Mouse (Mus musculus) liver, adult 2 months (tissue): ENCODE measurements around the gene Cuedc1. TPM values are rescaled to one million over a fixed set of nuclear protein-coding genes. Genes with fewer than 3 reads are reported as not detected.

ENCODE experiments used
- DNase-seq: peaks from one replicate; pipeline ENCODE4 v3.0.0-alpha.2; 2011; ENCODE audit warnings: low read depth, low spot score; ENCODE audit errors: extremely low read depth
- H3K27ac ChIP-seq: fragments of 200-500 bp; replicated peaks from 2 replicates; pipeline ENCODE4 v1.5.1; 2012; ENCODE audit warnings: low read depth, mild to moderate bottlenecking, control low read depth, inconsistent platforms, low read length; ENCODE audit not compliant: insufficient read depth
- H3K27me3 ChIP-seq: fragments of 200-500 bp; 2 replicates; pipeline ENCODE4 v1.6.1; 2012; ENCODE audit warnings: mild to moderate bottlenecking, moderate library complexity, low read length, inconsistent platforms; ENCODE audit not compliant: control insufficient read depth, insufficient read depth
- H3K36me3 ChIP-seq: fragments of 200-500 bp; 2 replicates; pipeline ENCODE4 v1.6.1; 2012; ENCODE audit warnings: low read length, inconsistent platforms; ENCODE audit not compliant: control insufficient read depth, insufficient read depth
- H3K4me1 ChIP-seq: fragments of 200-500 bp; 2 replicates; pipeline ENCODE4 v1.6.1; 2011; ENCODE audit warnings: low read length; ENCODE audit not compliant: control insufficient read depth, insufficient read depth
- H3K4me3 ChIP-seq: fragments of 200-500 bp; 2 replicates; pipeline ENCODE4 v1.5.1; 2011; ENCODE audit warnings: low read depth, mild to moderate bottlenecking, control low read depth, low read length, moderate library complexity; ENCODE audit not compliant: insufficient read depth
- H3K79me2 ChIP-seq: fragments of 200-500 bp; 2 replicates; pipeline ENCODE4 v1.6.1; 2012; ENCODE audit warnings: inconsistent platforms, mild to moderate bottlenecking, low read length, moderate library complexity; ENCODE audit not compliant: control insufficient read depth, insufficient read depth
- H3K9ac ChIP-seq: fragments of 200-500 bp; 2 replicates; pipeline ENCODE4 v1.6.1; 2012; ENCODE audit warnings: low read depth, mild to moderate bottlenecking, control low read depth, inconsistent platforms, low read length
- CTCF ChIP-seq: fragments of 200-500 bp; IDR thresholded peaks from 2 replicates; pipeline ENCODE4 v1.5.1; 2011; ENCODE audit warnings: low read depth, low read length, control low read depth
- POLR2A ChIP-seq: fragments of 200-500 bp; IDR thresholded peaks from 2 replicates; pipeline ENCODE4 v1.6.1; 2011; ENCODE audit warnings: low read length, control low read depth; ENCODE audit not compliant: insufficient read depth; ENCODE audit errors: extremely low read depth
- WGBS: fragments of 180-500 bp; shearing (Covaris S2); methylation state at CpG from one replicate; pipeline ENCODE4 v1.1.7; 2018; 5-methylcytosine and 5-hydroxymethylcytosine counted together
- polyA plus RNA-seq: library from polyadenylated mRNA; depleted of rRNA; stranded (reverse); fragments of >200 nt; gene quantifications from 2 replicates; pipeline ENCODE4 v1.2.3, GENCODE M21; 2012; rRNA removed
- total RNA-seq: library from RNA; depleted of rRNA; stranded (reverse); fragments of >200 nt; gene quantifications from 2 replicates; pipeline ENCODE4 v1.2.3, GENCODE M21; 2014; rRNA removed

Gene Cuedc1
- total and polyA plus RNA-seq, 2 experiments: 1.5 to 1.7 TPM

DNA sequence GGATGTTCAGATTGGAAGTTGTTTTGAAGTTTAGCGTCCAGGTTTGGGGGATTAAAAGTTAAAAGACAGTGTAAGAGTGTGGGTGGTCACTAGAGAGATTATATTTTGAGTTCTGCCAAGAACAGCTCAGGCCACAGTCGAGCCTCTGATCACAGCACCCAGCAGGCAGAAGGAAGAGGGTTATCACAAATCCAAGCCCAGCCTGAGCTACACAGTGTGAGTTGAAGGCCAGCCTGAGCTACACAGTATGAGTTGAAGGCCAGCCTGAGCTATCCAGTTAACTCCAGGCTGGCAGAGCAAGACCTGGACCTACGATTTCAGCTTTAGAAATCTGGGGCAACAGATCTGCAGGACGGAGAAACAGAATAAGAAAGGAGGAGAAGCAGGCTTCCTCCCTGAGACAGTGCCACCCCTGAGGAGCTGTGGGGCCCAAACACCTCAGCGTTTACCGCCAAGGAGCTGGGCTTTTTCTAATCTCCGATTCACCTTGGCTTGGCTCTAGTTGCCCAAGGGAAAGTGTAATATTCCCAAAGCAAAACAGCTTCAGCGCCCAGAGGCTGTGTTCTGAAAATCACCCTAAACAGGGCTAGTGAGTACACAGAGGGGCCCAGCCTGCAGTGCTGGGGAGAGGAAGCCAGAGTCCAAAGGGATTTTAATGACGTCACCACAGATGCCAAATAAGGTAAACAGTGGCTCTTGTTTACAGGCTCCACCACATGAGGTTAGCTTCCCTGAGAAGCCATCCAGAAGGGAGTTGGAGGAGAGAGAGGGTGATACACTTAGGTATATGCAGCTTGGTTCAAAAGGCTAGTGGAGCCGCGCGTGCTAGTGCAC, 143.8 kb downstream of the Cuedc1 start:
- WGBS: 62% methylated on average over 12 of the region's 12 CpGs
- H3K79me2 ChIP-seq: no peaks in the 10 kb centered on the region
- no peak overlapping the region for H3K4me3 ChIP-seq
- no peaks in the 10 kb centered on the region for H3K27me3 ChIP-seq
- H3K36me3 ChIP-seq: no peaks in the 10 kb centered on the region
- peak; percentile 67 for DNase-seq
- H3K27ac ChIP-seq: no peak overlapping the region
- TF ChIP-seq CTCF: no peak
- no peak for TF ChIP-seq POLR2A
- H3K4me1 ChIP-seq: peaks cover 4% of the 10 kb centered on the region; the same call in 1 of the 2 replicates
- H3K9ac ChIP-seq: peak overlapping the region; percentile 39; the same call in 1 of the 2 replicates

Other genes starting within 250 kb of the Cuedc1 start
- gene Mks1, start 244.8 kb upstream of the Cuedc1 start, total RNA-seq: 1.2 and 2.1 TPM in 2 replicates
- 2.8 and 3.2 TPM in 2 replicates for gene Mks1, start 244.8 kb upstream of the Cuedc1 start, polyA plus RNA-seq
- not detected in 2 replicates for gene Epx, start 222.5 kb upstream of the Cuedc1 start, total RNA-seq
- not detected in 2 replicates for gene Epx, start 222.5 kb upstream of the Cuedc1 start, polyA plus RNA-seq
- gene Olfr462, start 205.8 kb upstream of the Cuedc1 start, total RNA-seq: not detected in 2 replicates
- not detected in 2 replicates for gene Olfr462, start 205.8 kb upstream of the Cuedc1 start, polyA plus RNA-seq
- gene Olfr463, start 200.7 kb upstream of the Cuedc1 start, total RNA-seq: not detected in 2 replicates
- gene Olfr463, start 200.7 kb upstream of the Cuedc1 start, polyA plus RNA-seq: not detected in 2 replicates
- gene Olfr464, start 177.1 kb upstream of the Cuedc1 start, total RNA-seq: not detected in 2 replicates
- gene Olfr464, start 177.1 kb upstream of the Cuedc1 start, polyA plus RNA-seq: not detected in 2 replicates
- 24.8 and 36.9 TPM in 2 replicates for gene Dynll2, start 110.5 kb upstream of the Cuedc1 start, total RNA-seq
- 112 and 145 TPM in 2 replicates for gene Dynll2, start 110.5 kb upstream of the Cuedc1 start, polyA plus RNA-seq
- gene Srsf1, start 50.7 kb upstream of the Cuedc1 start, total RNA-seq: 72.0 and 84.0 TPM in 2 replicates
- gene Srsf1, start 50.7 kb upstream of the Cuedc1 start, polyA plus RNA-seq: 33.4 and 44.1 TPM in 2 replicates
- 5.8 and 6.6 TPM in 2 replicates for gene Vezf1, start 29.8 kb upstream of the Cuedc1 start, total RNA-seq
- gene Vezf1, start 29.8 kb upstream of the Cuedc1 start, polyA plus RNA-seq: 3.6 and 3.8 TPM in 2 replicates
- 21.6 and 24.2 TPM in 2 replicates for gene Mrps23, start 106.3 kb downstream of the Cuedc1 start, total RNA-seq
- 28.8 and 37.8 TPM in 2 replicates for gene Mrps23, start 106.3 kb downstream of the Cuedc1 start, polyA plus RNA-seq
- not detected in 2 replicates for gene Ccdc182, start 196.0 kb downstream of the Cuedc1 start, total RNA-seq
- gene Ccdc182, start 196.0 kb downstream of the Cuedc1 start, polyA plus RNA-seq: not detected in 2 replicates